Mouse (Mus musculus) testis, postnatal 10 days (tissue): ENCODE results near the gene Desi1.

Experiments used
- DNase-seq: peaks from one replicate; pipeline ENCODE4 v3.0.0; 2021; ENCODE audit warnings: low spot score

Gene Desi1

DNA sequence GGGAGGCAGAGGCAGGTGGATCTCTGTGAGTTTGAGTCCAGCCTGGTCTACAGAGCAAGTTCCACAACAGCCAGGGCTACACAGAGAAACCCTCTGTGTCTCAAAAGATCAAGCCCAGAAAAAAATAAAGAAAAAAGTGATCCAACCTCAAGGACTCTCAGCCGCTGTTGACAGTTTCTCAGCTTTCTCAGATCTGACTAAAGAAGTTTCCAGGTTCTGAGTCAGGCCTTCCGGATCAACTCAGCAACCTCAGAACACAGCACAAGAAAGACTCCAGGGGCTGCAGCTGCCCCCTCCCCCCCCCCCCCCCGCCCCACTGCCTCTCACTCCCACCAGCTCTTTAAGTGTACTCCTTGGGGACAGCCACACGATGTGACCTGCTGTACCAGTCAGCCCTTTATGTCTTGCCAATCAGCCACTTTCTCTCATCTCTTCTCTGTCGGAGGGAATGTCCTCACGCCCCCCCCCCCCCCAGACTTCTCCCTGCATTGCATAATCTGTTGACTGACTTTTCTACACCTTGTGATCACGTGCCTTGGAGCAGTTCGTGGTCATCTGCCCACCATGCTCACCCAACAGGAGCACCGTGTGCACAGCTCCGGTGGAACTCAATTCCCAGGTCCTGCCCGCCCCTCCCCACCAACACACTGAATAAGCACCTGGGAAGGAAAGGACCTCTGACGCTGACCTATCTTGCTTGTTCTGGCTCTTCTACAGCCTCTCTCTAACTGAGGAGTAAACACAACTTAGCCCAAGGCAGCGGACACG, 67.4 kb downstream of the Desi1 start:
- DNase-seq: no peak

DNA sequence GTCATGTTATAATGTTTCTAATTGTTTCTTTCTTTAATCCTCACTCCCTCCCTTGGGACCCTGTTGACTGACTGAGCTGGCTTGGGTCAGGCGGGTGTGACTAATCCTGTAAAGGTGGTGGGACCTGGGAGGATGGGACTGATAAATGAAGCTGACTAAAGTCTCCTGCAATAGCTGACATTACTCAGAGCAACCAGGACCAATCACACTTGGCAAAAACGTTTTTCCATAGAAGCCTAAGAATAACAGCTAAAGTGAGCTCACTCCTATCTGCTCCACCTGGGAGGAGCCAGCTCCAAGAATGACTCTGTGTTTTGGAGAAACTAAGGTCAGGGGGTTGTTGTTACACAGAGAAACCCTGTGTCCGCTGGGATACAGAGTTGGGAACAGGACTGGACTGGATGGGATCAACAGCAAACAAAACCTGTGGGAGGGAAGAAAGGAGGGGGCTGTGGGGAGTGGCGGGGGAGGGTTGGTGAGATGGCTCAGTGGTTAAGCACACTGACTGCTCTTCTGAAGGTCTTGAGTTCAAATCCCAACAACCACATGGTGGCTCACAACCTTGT, 68.6 kb downstream of the Desi1 start:
- no peak for DNase-seq

DNA sequence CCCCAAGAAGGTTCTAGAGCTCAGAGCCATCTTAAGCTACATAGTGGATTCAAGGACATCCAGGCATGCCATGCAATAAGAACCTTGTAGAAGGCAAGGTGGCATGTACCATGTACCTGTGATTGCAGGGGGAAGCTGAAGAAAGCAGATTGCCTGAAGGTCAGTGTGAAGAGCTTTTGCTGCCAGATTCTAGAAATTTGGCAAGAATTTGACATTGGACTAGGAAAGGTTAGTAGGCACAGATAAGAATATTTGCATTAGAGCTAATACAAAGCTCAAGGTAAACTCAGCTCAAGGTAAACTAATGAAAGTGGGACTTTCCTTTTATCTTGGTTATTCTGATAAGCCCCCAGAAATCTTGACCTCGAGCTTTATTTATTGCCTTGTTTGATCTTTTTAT, 69.4 kb downstream of the Desi1 start:
- DNase-seq: no peak

DNA sequence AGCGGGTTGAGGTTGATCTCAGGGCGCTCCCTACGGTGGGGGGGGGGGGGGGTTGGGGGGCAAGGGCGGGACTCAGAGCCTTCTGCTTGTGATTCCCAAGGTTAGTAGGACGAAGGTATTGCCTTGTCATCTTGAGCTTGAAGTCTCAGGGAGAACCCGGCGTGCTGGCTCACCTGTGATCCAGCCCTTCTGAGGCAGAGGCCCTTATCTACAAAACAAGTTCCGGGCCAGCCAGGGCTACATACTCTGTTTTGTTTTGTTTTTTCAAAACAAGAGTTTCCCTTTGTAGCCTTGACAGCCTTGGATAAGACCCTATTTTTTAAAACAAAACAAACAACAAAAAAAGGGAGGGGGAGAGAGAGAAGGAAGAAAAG, 72.6 kb downstream of the Desi1 start:
- no peak for DNase-seq

DNA sequence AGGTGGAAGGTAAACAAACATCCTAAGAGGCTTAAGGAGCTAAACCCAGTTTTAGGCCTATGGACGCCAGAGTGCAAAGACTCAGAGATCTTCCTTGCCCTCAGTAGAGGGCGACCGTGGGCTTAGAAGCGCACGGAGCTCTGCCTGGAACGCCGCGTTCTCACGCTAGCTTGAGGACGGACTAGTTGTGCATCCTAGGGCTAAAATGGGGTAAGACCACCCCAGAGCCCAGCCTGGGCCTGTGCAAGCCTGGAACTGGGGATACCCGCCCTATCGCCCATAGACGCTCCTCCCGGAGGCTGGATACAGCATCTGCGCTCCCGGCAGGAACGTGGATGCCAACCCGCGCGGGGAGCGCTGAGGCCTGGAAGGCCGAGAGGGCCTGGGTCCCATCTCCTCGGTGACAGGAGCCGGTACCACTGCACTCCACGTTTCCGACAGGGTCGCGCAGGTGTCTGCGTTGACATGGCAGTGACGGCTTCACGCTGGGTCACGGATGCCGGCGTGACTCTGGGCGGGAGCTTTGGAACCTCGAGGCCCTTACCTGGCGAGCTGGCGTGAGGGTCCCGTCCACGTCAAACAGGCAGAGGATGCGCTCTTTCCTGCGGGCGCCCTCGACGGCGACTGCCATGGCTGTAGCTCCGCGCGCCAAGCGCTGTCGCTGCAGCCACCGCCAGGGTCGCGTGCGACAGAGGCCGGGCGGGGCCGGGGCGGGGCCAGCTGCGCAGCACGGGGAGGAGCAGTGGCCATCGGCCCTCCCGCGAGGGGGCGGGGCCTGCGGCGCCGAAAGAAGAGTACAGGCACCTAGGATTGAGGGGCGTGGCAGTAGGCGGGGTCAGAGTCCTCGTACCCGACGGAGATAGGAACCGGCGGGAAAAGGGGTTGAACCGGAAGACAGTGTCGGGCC, 73.2 kb downstream of the Desi1 start, which contains the start of gene Pmm1:
Pmm1 (minus strand) TSS at position 760 of the 907 bp plus-strand sequence.
- peak; percentile 100 for DNase-seq

DNA sequence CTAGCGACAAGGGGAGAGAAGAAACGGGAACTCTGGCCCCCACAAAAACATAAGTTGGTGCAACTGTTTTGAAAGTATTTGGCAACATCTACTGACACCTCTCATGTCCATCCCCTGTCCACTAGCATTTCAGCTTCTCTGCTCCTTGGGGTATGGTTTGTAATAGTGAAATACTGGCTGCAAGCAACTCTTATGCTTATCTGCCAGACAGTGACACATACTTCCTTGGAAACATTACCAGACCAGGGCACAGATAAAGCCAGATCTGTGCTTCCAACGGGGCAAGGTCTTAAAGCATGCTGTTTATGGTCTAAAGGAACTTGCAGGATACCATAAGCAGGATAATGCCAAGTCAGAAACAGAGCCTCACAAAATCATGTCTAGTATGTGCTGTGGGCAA, 74.8 kb downstream of the Desi1 start:
- DNase-seq: no peak

DNA sequence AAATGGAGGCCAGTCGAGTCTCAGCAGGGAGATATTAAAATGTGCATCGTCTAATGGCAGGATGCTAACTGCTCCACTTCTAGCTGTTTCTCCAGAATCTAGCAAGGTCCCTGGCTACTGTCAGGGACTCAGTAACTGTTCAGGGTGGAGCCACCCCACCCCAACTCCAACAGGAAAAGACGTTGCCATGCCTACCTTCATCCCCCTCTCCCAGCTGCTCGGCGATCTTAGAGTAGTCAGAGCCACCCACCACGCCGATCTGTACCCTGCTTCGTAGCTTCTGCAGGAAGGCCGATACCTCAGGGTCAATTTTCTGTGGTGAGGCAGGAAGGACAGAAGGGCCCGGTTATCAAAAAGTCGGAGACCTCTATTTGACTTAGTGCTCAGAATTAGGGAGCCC, 76.1 kb downstream of the Desi1 start:
- no peak for DNase-seq

DNA sequence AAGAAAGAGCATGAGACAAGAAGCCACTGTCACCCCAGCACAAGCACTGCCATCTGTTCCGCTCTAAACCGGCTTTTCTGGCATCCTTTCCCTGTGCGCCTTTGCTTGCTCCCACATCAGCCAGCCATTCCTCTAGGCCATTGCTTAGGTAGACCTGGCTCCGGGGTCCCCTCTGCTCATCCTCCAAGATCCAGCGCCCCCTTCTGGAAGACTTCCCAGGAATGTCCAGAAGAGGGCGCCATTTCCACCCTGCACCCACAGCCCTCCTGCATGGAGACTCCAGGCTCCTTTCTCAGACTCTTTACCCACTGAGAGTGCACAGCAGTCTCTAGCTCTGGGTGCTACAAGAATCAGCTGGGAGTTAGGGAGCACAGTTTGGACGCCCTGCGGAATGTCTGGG, 77.2 kb downstream of the Desi1 start:
- peak; percentile 81 for DNase-seq

DNA sequence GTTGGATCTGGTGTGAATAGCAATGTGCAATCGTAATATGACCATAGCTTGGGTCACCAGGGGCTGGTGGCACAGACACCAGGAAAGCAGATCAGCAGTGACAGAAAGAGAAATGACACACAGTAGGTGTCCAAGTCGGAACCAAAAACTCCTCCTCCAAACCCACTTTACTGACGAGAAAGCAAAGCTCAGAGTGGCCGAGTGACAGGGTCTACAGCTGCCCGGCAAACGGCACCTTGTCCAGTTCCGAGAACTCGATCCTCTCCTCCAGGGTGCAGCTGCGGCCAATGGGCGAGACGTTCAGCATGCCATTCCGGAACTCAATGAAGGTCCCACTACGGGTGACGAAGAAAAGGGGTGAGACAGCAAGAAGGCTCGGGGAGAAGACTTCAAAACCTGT, 78.2 kb downstream of the Desi1 start:
- no peak for DNase-seq

DNA sequence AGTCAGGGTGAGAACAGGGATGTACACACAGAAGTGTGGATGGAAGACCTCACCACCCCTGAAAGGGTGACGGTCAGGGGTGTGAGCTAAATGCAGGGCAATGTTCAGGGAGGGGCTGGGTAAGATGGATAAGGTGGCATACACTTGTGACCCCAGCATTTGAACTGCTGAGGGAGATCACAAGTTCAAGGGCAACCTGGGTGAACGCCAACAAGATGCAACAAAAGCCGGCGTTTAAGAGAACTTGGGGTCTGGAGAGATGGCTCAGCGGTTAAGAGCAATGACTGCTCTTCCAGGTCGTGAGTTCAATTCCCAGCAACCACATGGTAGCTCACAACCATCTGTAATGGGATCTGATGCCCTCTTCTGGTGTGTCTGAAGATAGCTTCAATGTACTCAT, 78.9 kb downstream of the Desi1 start:
- no peak for DNase-seq

DNA sequence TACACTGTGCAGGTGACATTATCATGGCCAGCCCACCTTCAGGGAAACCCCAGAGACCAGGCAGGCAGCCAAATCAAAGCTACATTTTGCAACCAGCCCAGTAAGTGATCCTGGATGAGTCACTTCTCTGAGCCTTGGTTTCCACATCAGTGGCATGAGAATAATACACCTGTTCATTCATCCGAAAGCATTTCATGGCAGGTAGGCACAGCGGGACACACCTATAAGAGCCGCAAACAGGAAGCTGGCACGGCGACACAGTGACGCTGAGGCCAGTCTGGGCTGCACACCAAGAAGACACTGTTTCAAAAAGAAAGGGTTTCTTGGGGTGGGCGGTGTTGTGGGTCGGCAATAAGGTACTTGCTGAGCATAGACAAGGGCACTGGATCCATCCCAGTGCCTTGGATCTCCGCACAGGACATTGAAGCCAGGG, 79.5 kb downstream of the Desi1 start:
- DNase-seq: no peak

DNA sequence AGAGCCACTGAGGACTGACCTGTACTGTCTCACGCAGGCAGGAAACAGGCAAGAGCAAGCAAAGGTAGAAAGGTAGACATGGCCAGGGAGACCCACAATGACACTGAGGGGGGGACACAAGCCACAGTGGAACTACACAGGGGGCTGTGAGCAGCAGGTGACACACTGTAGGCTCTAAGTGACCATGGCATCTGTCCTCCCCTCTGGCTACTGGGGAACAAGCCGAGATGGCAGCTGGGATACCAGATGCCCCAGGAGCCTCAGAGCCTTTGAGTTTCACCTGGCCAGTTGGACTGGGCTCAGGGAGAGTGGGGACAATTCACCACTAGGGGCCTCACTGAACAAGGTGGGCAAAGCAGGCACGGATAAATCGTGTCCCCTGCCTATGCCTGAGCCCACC, 81.4 kb downstream of the Desi1 start:
- no peak for DNase-seq

DNA sequence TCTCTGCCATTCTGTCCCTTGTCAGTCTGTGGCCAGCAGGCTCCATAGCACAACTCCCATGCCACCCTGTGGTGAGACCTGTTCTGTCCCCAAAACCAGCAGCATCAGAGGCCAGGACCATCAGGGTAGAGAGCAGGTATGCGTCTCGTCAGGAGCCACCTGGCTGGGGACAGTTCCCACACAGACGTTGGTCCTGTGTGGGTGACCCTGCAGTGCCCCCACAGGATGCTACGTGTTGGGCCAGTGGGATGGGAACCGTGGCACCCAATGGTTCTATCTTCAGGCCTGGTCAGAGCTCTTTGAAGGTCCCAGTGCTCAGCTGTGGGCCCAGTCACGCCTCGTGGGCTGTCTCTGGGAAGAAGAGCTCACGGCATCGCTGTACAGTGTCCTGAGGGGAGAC, 82.5 kb downstream of the Desi1 start:
- DNase-seq: no peak

DNA sequence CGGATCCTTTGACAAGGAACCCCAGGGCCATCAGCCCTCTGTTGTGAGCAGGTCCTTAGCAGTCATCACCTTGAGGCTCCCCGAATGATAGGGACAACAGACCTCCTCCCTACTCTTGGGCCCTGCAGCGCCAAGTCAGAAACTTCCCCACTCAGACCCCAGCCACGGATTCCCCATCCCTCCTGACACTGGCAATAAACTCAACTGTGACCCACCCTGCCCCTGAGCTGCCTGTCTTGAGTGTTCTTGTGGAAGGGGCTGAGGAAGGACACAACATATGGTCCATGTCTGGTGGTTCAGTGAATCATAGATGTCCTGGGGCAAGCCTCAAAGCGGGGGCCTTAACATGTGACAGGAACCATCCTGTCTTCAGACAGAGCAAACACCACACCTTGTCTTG, 82.9 kb downstream of the Desi1 start:
- DNase-seq: no peak

DNA sequence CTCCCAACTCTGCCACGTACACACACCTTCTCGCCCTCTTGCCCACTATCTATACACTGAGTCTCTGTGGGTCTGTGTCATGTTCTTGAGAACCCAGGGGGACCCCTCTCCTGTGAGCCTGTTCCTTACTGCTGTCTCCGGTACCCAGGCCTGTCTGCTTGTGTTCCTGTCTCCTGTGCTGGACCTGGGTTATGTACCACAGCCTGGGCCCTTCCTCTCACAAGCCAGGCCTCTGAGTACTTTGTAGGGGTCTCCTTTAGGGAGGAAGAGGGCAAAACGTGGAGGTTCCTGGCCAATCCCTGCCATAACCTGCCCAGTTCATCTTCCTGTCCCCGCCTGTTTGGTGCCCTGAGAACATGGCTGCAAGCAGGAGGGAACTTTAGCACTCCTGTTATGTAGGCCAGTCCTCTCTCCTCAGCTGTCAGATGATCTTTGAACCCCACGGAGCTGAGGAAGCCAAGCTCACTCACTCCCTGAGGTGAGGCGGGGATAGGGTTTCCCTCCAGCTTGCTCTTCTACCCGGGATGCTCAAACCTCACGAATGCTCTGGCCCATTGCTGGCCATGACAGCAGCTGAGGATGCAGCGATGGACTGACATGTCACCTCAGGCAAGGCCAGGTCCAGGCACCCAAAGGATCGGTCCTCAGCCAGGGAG, 84.1 kb downstream of the Desi1 start:
- no peak for DNase-seq

DNA sequence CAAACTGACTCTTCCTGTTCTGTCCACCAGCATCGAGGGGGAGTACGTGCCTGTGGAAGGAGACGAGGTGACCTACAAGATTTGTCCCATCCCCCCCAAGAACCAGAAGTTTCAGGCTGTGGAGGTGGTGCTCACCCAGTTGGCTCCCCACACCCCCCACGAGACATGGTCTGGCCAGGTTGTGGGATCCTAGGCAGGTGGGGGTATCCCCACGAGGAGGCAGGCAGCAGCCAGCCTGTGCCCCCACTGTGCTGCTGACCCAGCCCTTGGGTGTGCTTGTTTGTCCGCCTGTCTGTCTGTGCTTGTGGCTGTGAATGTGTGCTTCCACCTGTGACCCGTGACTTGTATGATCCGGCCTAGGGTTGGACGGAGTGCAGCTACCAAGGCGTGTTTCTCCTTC, 84.6 kb downstream of the Desi1 start:
- DNase-seq: no peak

DNA sequence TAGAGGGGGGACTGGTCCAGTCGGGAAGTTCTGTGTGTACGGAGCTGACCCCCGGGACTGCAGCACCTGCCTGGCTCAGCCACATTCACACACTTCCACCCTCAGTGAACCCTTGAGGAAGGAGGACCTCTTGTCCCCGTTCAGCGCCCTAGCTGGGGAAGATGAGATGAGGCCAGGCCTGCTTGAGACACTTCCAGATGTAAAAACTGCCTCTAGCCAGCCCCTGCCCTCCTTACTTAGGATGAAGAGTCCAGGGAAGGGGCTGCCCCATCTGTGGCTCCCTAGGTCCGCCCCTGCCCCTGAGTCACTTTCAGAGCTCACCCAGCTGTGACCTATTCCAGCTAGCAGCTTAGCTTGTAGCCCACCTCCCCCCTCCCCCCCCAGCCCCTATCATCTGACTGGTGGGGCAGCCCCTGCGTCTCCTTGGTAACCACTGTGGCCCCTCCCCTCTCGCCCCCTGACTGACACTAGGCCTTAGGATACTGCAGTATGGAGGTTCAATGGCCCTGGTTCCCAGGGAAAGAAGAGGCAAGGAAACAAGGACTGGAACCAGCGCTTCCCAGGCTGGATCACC, 90.4 kb downstream of the Desi1 start:
- DNase-seq: no peak
